Mouse (Mus musculus) monocyte, adult 5-6 weeks (primary cell): ENCODE data around the gene Acat3. TPM values are rescaled to one million over a fixed set of nuclear protein-coding genes. Genes with fewer than 3 reads are reported as not detected.
A peak's percentile ranks its signal among the peaks of the same experiment; 100 is the strongest.

Experiments
- ATAC-seq: fragments of 153-309, 156-312 bp; replicated peaks from 2 replicates; pipeline ENCODE4 v1.8.0; 2017; ENCODE audit warnings: mild to moderate bottlenecking; ENCODE audit not compliant: low TSS enrichment, insufficient number of reproducible peaks, severe bottlenecking, poor library complexity, low FRiP score
- total RNA-seq: library from RNA; stranded (forward); fragments of 200-1000, 200-491, 200-594 nt; gene quantifications from 3 replicates; pipeline ENCODE4 v1.2.3, GENCODE M21; 2017

The Acat3 gene
- total RNA-seq, 1 experiment from 2014 or later, result not detected

GRCm38 (mm10) chr17:12887021-12887775 lies 53.2 kb downstream of the Acat3 start:
- no peak for ATAC-seq

- ATAC-seq, result no peak
Measured at GRCm38 (mm10) chr17:12886620-12887019, 53.8 kb downstream of the Acat3 start.

- no peak for ATAC-seq
Measured at GRCm38 (mm10) chr17:12881216-12881615, 59.2 kb downstream of the Acat3 start.

- ATAC-seq, result 0 out of 2 replicates have a peak, but pooled peaks have one; percentile 54
Measured at GRCm38 (mm10) chr17:12880178-12880577, 60.2 kb downstream of the Acat3 start.

GRCm38 (mm10) chr17:12875734-12876133 lies 64.7 kb downstream of the Acat3 start, which contains the start of gene Mrgprh:
TSS of gene Mrgprh (plus strand) at chr17:12876034.
- no peak for ATAC-seq

Other genes starting within 250 kb of the Acat3 start
- gene Igf2r, start 170.9 kb downstream of the Acat3 start, total RNA-seq, result 19.7 to 53.8 TPM (median 24.1 TPM) in 3 replicates
- gene Mas1, start 72.5 kb downstream of the Acat3 start, total RNA-seq, result not detected in 3 replicates
- gene Mrgprh, start 64.6 kb downstream of the Acat3 start, total RNA-seq, result not detected in 3 replicates
- 1.1 TPM in 1 of 3 replicates, not detected in the others for gene Pnldc1, start 30.4 kb downstream of the Acat3 start, total RNA-seq
- gene Tcp1, start 24.9 kb downstream of the Acat3 start, total RNA-seq, result 328 to 436 TPM (median 328 TPM) in 3 replicates
- gene Mrpl18, start 24.3 kb downstream of the Acat3 start, total RNA-seq, result 38.6 to 83.5 TPM (median 62.1 TPM) in 3 replicates
- gene Acat2, start 20.1 kb upstream of the Acat3 start, total RNA-seq, result 5.4 to 12.1 TPM (median 10.4 TPM) in 3 replicates
- gene Wtap, start 53.6 kb upstream of the Acat3 start, total RNA-seq, result 228 to 388 TPM (median 260 TPM) in 3 replicates
- gene Sod2, start 66.2 kb upstream of the Acat3 start, total RNA-seq, result 65.9 to 86.6 TPM (median 72.3 TPM) in 3 replicates
- 1.3 to 2.8 TPM in 2 of 3 replicates, not detected in the other for gene Gpr31b, start 111.7 kb upstream of the Acat3 start, total RNA-seq
- gene Tcp10b, start 120.5 kb upstream of the Acat3 start, total RNA-seq, result 0.85 TPM in 1 of 3 replicates, not detected in the others
- 0.76 to 1.4 TPM (median 0.78 TPM) in 3 replicates for gene Unc93a, start 191.2 kb upstream of the Acat3 start, total RNA-seq